8 mouse cellular contexts compared by ENCODE assay signal in genomic region chr5:133676791-133677450, GRCm38 (mm10).
A peak's percentile ranks its signal among the peaks of the same experiment; 100 is the strongest.
DNase-seq lines count a peak whose midpoint lies in the region; ATAC-seq and TF ChIP-seq lines count a peak whose summit lies in the region.

No protein-coding gene starts in this region.

- intact Hi-C loops in left cerebral cortex, postnatal 14 days (cut with DNase I): no loop called here
- intact Hi-C loops in heart, adult 2 months (cut with DNase I): no loop called here

- no peak for TF ChIP-seq POLR2A in heart, adult 2 months (IDR thresholded peaks at IDR 0.05; ENCODE audit: insufficient read depth, low read depth, low read length)

- no peak for TF ChIP-seq CTCF in heart, adult 2 months (IDR thresholded peaks at IDR 0.05)

- H3K27ac ChIP-seq in kidney, embryonic 15.5 days: no peak overlapping the region
- H3K27ac ChIP-seq in heart, adult 2 months: no peak overlapping the region

- no peak for TF ChIP-seq EP300 in heart, adult 2 months (IDR thresholded peaks at IDR 0.05; ENCODE audit: insufficient read depth, low read depth, low read length)

- no peaks in the 10 kb centered on the region for H3K27me3 ChIP-seq in kidney, embryonic 15.5 days
- no peaks in the 10 kb centered on the region for H3K27me3 ChIP-seq in heart, adult 2 months (ENCODE audit: control insufficient read depth, insufficient read depth, low read length)

- no peak overlapping the region for H3K4me2 ChIP-seq in kidney, embryonic 15.5 days

- peak; percentile 5 to 24 for DNase-seq in left cerebral cortex, postnatal 14 days (ENCODE audit: low spot score in 2 of 2)
- no peak for DNase-seq in left cerebral cortex, adult 18-20 months (ENCODE audit: low spot score in 2 of 2)
- peak; percentile 32 to 38 for DNase-seq in cerebellum, postnatal 36 days
- DNase-seq in layer of hippocampus, adult 9-10 months (ENCODE audit: low spot score): peak; percentile 37
- DNase-seq in right cerebral cortex, postnatal 10 days (ENCODE audit: low spot score in 2 of 2): peak; percentile 67 to 70
- DNase-seq in spleen, postnatal 10 days (ENCODE audit: low spot score in 2 of 2): no peak
- DNase-seq in heart, adult 2 months: no peak

- no peaks in the 10 kb centered on the region for H3K9me3 ChIP-seq in kidney, embryonic 15.5 days (replicated peaks)

- no peaks in the 10 kb centered on the region for H3K36me3 ChIP-seq in kidney, embryonic 15.5 days
- no peaks in the 10 kb centered on the region for H3K36me3 ChIP-seq in heart, adult 2 months (ENCODE audit: control insufficient read depth, insufficient read depth, low read length)

- H3K4me1 ChIP-seq in kidney, embryonic 15.5 days: no peaks in the 10 kb centered on the region
- no peaks in the 10 kb centered on the region for H3K4me1 ChIP-seq in heart, adult 2 months (ENCODE audit: control insufficient read depth, insufficient read depth, low read length)

- ATAC-seq in kidney, embryonic 15.5 days (replicated peaks; ENCODE audit: low FRiP score): no peak

- 71% methylated on average over 15 of the region's 15 CpGs for WGBS in kidney, embryonic 15.5 days
- 88% methylated on average over 15 of the region's 15 CpGs for WGBS in heart, adult 2 months

- no peak overlapping the region for H3K4me3 ChIP-seq in kidney, embryonic 15.5 days (replicated peaks)
- no peak overlapping the region for H3K4me3 ChIP-seq in heart, adult 2 months

- H3K9ac ChIP-seq in kidney, embryonic 15.5 days: no peak overlapping the region
- H3K9ac ChIP-seq in heart, adult 2 months (ENCODE audit: low read depth, low read length): no peak overlapping the region

- no peaks in the 10 kb centered on the region for H3K79me2 ChIP-seq in heart, adult 2 months (replicated peaks; ENCODE audit: control insufficient read depth, insufficient read depth, low read length)

Comparison
In these comparisons a context has a peak if more than half of its experiments do, and no peak if none do; other contexts are left out.
1. DNase-seq: peak in left cerebral cortex, postnatal 14 days (2 of 2), cerebellum, postnatal 36 days (2 of 2), layer of hippocampus, adult 9-10 months (single experiment) and right cerebral cortex, postnatal 10 days (2 of 2); none in left cerebral cortex, adult 18-20 months (0 of 2), spleen, postnatal 10 days (0 of 2) and heart, adult 2 months (0 of 2).